Mouse (Mus musculus) splenic B cell, adult 2 months (primary cell): ENCODE results near the gene Nme3.
"Not testable (repeated sequence)": the region's sequence is repeated elsewhere in the genome, so short reads cannot be mapped to it uniquely, and the experiment has no call there.

Source experiments
- DNase-seq: peaks from one replicate; pipeline ENCODE4 v3.0.0-alpha.2; 2011; ENCODE audit warnings: low read depth, low spot score
- H3K27me3 ChIP-seq: 2 replicates; pipeline ENCODE4 v1.6.1; 2012; ENCODE audit warnings: mild to moderate bottlenecking, low read length, moderate library complexity, mixed read lengths; ENCODE audit not compliant: control insufficient read depth, poor library complexity, insufficient read depth, severe bottlenecking
- H3K36me3 ChIP-seq: 2 replicates; pipeline ENCODE4 v1.6.1; 2012; ENCODE audit warnings: mild to moderate bottlenecking, low read length, moderate library complexity, mixed read lengths; ENCODE audit not compliant: control insufficient read depth, poor library complexity, insufficient read depth, severe bottlenecking

Nme3 gene

GRCm38 (mm10) chr17:24902671-24903474, 6.6 kb downstream of the Nme3 start:
- peak; percentile 30 for DNase-seq
- no peaks in the 10 kb centered on the region for H3K27me3 ChIP-seq
- H3K36me3 ChIP-seq, result peaks cover 6% of the 10 kb centered on the region

- DNase-seq, result no peak
- Histone ChIP-seq H3K27me3 (no peaks in the 10 kb centered on the region), H3K36me3 (peaks cover 6% of the 10 kb centered on the region)
These were observed 7.5 kb downstream of the Nme3 start for GRCm38 (mm10) chr17:24903767-24904166.

DNA sequence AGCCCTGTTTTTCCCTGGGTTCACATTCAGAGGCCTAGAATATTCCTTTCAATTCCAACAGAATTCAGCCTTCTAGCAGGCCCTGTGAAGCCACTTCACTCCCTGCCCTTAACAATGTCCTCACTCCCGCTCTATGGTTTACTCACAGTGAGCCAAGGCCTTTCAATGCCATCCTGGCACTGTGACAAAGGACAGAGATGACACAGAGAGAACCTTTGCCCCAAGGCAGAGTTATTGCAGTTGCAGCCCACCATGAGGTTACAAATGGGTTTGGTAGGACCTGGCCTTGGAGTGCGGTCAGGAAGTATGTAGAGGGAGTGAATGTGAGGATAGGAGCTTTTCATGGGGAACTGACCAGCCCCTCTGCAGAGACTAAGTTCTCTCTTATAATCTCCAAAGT, 11.3 kb downstream of the Nme3 start:
- Histone ChIP-seq H3K27me3 (no peaks in the 10 kb centered on the region), H3K36me3 (peaks cover 15% of the 10 kb centered on the region)
- no peak for DNase-seq

DNA sequence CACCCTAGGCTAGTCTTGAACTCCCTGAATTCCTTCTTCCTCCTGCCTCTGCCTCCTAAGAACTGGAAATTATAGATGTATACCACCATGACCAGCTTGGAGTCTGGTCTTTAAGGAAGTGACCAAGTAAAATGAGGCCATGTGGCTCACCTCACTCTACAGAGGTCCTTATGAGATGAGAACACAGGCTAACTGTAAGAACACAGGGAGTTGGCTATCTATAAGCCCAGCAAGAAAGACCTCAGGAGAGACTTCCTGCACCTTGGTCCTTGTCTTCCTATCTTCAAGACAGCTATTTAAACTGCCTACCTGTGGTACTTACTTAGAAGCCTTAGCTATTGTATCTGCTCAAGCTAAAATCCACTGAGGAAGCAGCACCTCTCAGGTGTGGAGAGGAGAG, 17.7 kb downstream of the Nme3 start:
- H3K27me3 ChIP-seq, result no peaks in the 10 kb centered on the region
- peaks cover 14% of the 10 kb centered on the region for H3K36me3 ChIP-seq
- DNase-seq, result no peak

- H3K36me3 ChIP-seq, result peaks cover 7% of the 10 kb centered on the region; the same call in 1 of the 2 replicates
- DNase-seq, result no peak
These were observed 26.9 kb downstream of the Nme3 start for GRCm38 (mm10) chr17:24923246-24923645.

GRCm38 (mm10) chr17:24929506-24929905, 33.2 kb downstream of the Nme3 start:
- H3K36me3 ChIP-seq, result peaks cover 3% of the 10 kb centered on the region
- no peak for DNase-seq

More at GRCm38 (mm10) chr17:24923246-24923645, 26.9 kb downstream of the Nme3 start:
- H3K27me3 ChIP-seq, result no peaks in the 10 kb centered on the region

GRCm38 (mm10) chr17:24932431-24932830, 36.1 kb downstream of the Nme3 start:
- no peak for DNase-seq
- Histone ChIP-seq H3K27me3 (no peaks in the 10 kb centered on the region), H3K36me3 (peaks cover 2% of the 10 kb centered on the region)

More at GRCm38 (mm10) chr17:24929506-24929905, 33.2 kb downstream of the Nme3 start:
- H3K27me3 ChIP-seq, result no peaks in the 10 kb centered on the region

DNA sequence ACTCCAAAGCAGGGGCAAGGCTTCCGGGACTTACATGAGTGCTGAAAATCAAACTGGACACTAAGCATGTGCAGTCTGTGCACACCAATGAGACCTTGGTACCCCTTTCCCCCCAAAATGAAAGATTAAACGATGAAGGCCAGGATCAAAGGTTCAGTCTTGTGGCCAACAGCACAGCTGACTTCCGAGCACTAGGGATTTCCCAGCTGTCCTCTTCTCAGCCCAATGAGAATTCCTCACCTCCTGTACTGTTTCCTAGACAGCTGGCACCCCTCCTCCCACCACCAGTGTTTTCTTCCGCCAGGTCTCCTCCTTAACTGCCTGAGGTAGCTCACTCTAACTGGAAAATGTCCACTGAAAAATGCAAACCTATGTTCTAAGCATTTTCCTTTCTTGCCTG, 36.9 kb downstream of the Nme3 start:
- no peak for DNase-seq
- H3K27me3 ChIP-seq, result no peaks in the 10 kb centered on the region

DNA sequence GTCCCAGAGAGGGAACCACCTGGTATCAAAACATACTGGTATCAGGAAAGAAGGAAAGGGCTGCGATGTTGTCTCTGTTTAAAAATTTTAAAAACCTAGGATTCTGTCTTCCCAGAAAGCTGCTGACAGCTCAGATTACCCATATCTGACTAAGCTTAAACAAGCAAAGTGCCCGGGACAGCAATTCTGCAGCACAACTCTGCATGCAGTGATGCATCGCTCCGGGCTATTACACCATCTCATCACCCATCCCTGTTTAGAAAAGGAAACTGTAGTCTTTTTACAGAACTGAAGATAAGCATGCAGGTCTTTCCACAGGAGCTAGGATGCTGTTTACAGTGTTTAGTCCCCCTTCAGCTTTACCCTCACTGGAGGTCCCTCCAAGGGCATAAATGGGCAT, 38.6 kb downstream of the Nme3 start:
- DNase-seq, result no peak
- Histone ChIP-seq H3K27me3 (no peaks in the 10 kb centered on the region), H3K36me3 (no peaks in the 10 kb centered on the region; the same call in 1 of the 2 replicates)

More for the DNA sequence above, 36.9 kb downstream of the Nme3 start:
- no peaks in the 10 kb centered on the region; the same call in 1 of the 2 replicates for H3K36me3 ChIP-seq

- Histone ChIP-seq H3K36me3 (no peaks in the 10 kb centered on the region; the same call in 1 of the 2 replicates), H3K27me3 (no peaks in the 10 kb centered on the region)
- DNase-seq, result no peak
These were observed 39.4 kb downstream of the Nme3 start for GRCm38 (mm10) chr17:24935666-24936065.

- DNase-seq, result peak; percentile 94
- H3K36me3 ChIP-seq, result no peaks in the 10 kb centered on the region; the same call in 1 of the 2 replicates
- H3K27me3 ChIP-seq, result no peaks in the 10 kb centered on the region
These were observed 40.2 kb downstream of the Nme3 start, which contains the start of gene Mapk8ip3 for GRCm38 (mm10) chr17:24936259-24937237. Mapk8ip3 (minus strand) TSS chr17:24936977.

GRCm38 (mm10) chr17:24937266-24937665, 41.0 kb downstream of the Nme3 start:
- no peaks in the 10 kb centered on the region for H3K27me3 ChIP-seq
- DNase-seq, result peak; percentile 15

GRCm38 (mm10) chr17:24942453-24942852, 46.2 kb downstream of the Nme3 start:
- H3K36me3 ChIP-seq, H3K27me3 ChIP-seq: not testable (repeated sequence)
- DNase-seq, result peak; percentile 51

More at GRCm38 (mm10) chr17:24937266-24937665, 41.0 kb downstream of the Nme3 start:
- no peaks in the 10 kb centered on the region for H3K36me3 ChIP-seq

GRCm38 (mm10) chr17:24943036-24943435, 46.7 kb downstream of the Nme3 start:
- DNase-seq, result peak; percentile 22
- peaks cover 8% of the 10 kb centered on the region; the same call in 1 of the 2 replicates for H3K36me3 ChIP-seq
- no peaks in the 10 kb centered on the region for H3K27me3 ChIP-seq
